19 mouse cellular contexts compared by ENCODE assay signal in genomic region chr10:30702663-30703062, GRCm38 (mm10).
A peak's percentile ranks its signal among the peaks of the same experiment; 100 is the strongest.
DNase-seq lines count a peak whose midpoint lies in the region; ATAC-seq and TF ChIP-seq lines count a peak whose summit lies in the region.
"Had no signal": no experiment of that assay in that cellular context is flagged by ENCODE, and none has a peak within 500 bp of the region (broad histone marks: within the 10 kb centered on the region; RNA-seq: fewer than 3 reads in every experiment).

No protein-coding gene starts in this region.

- TF ChIP-seq EP300 in stomach, postnatal 0 days (optimal IDR thresholded peaks at IDR 0.05): no peak

- H3K4me3 ChIP-seq in intestine, postnatal 0 days (ENCODE audit: low read depth, low read length): no peak overlapping the region
- H3K4me3 ChIP-seq in intestine, embryonic 16.5 days (ENCODE audit: low read length): no peak overlapping the region
- H3K4me3 ChIP-seq in stomach, postnatal 0 days (ENCODE audit: low read depth, low read length): no peak overlapping the region

- H3K4me1 ChIP-seq in intestine, postnatal 0 days (replicated peaks; ENCODE audit: control insufficient read depth, insufficient read depth, low read length): no peaks in the 10 kb centered on the region
- no peaks in the 10 kb centered on the region for H3K4me1 ChIP-seq in intestine, embryonic 16.5 days (ENCODE audit: control insufficient read depth, insufficient read depth, low read length)
- H3K4me1 ChIP-seq in stomach, postnatal 0 days (replicated peaks; ENCODE audit: control insufficient read depth, insufficient read depth): no peaks in the 10 kb centered on the region

- no peaks in the 10 kb centered on the region for H3K9me3 ChIP-seq in intestine, postnatal 0 days (ENCODE audit: control insufficient read depth)
- no peaks in the 10 kb centered on the region for H3K9me3 ChIP-seq in intestine, embryonic 16.5 days (ENCODE audit: control insufficient read depth, low read length)
- H3K9me3 ChIP-seq in stomach, postnatal 0 days (ENCODE audit: control insufficient read depth, low read length): no peaks in the 10 kb centered on the region
- H3K9me3 ChIP-seq: G1E had no signal

- H3K27me3 ChIP-seq in intestine, postnatal 0 days (replicated peaks; ENCODE audit: control insufficient read depth, insufficient read depth, low read length): no peaks in the 10 kb centered on the region
- H3K27me3 ChIP-seq in intestine, embryonic 16.5 days (replicated peaks; ENCODE audit: control insufficient read depth, insufficient read depth, low read length): no peaks in the 10 kb centered on the region
- no peaks in the 10 kb centered on the region for H3K27me3 ChIP-seq in stomach, postnatal 0 days (ENCODE audit: control insufficient read depth, insufficient read depth, low read length)
- H3K27me3 ChIP-seq: CH12.LX, Patski had no signal

- DNase-seq in stomach, postnatal 0 days (ENCODE audit: low spot score): no peak
- DNase-seq in layer of hippocampus, postnatal 36 days: no peak
- DNase-seq: adrenal gland, adult 2 months; adrenal gland, adult 8-10 months; adrenal gland, postnatal 10 days; adrenal gland, postnatal 14 days; adrenal gland, postnatal 25 days; adrenal gland, postnatal 36 days; B cell, adult 2 months; cerebellum, adult 11 months; cerebellum, adult 11-12 months; cerebellum, adult 18-20 months had no signal

- peak; percentile 86 for ATAC-seq in intestine, postnatal 0 days
- ATAC-seq in intestine, embryonic 16.5 days: no peak
- peak; percentile 80 for ATAC-seq in stomach, postnatal 0 days (ENCODE audit: low FRiP score, low TSS enrichment)
- ATAC-seq: activated CD4-positive, CD25-positive, alpha-beta regulatory T cell, adult 4 months; CD4-positive, CD25-positive, alpha-beta regulatory T cell, adult 4 months; Patski had no signal

- no peak overlapping the region for H3K4me2 ChIP-seq in intestine, postnatal 0 days (replicated peaks; ENCODE audit: low read depth)
- no peak overlapping the region for H3K4me2 ChIP-seq in intestine, embryonic 16.5 days (ENCODE audit: low read depth, low read length)
- no peak overlapping the region for H3K4me2 ChIP-seq in stomach, postnatal 0 days (replicated peaks; ENCODE audit: low read depth)

- H3K36me3 ChIP-seq in intestine, postnatal 0 days (ENCODE audit: control insufficient read depth, insufficient read depth): no peaks in the 10 kb centered on the region
- no peaks in the 10 kb centered on the region for H3K36me3 ChIP-seq in intestine, embryonic 16.5 days (ENCODE audit: control insufficient read depth, insufficient read depth, low read length)
- no peaks in the 10 kb centered on the region for H3K36me3 ChIP-seq in stomach, postnatal 0 days (ENCODE audit: control insufficient read depth, insufficient read depth, low read length)

- no peak overlapping the region for H3K9ac ChIP-seq in intestine, postnatal 0 days (ENCODE audit: low read depth, low read length)
- no peak overlapping the region for H3K9ac ChIP-seq in intestine, embryonic 16.5 days (ENCODE audit: low read depth, low read length)
- no peak overlapping the region for H3K9ac ChIP-seq in stomach, postnatal 0 days (ENCODE audit: low read length)

- no peak for TF ChIP-seq CTCF in intestine, postnatal 0 days (IDR thresholded peaks at IDR 0.05; ENCODE audit: low read depth)
- TF ChIP-seq CTCF in stomach, postnatal 0 days (IDR thresholded peaks at IDR 0.05; ENCODE audit: low read depth): no peak

- H3K27ac ChIP-seq in intestine, postnatal 0 days (ENCODE audit: low read depth, low read length): no peak overlapping the region
- no peak overlapping the region for H3K27ac ChIP-seq in intestine, embryonic 16.5 days (ENCODE audit: low read length)
- no peak overlapping the region for H3K27ac ChIP-seq in stomach, postnatal 0 days (replicated peaks)

- 41% methylated on average over 1 of the region's 1 CpGs for WGBS in intestine, postnatal 0 days
- 71% methylated on average over 1 of the region's 1 CpGs for WGBS in intestine, embryonic 16.5 days
- 63% methylated on average over 1 of the region's 1 CpGs for WGBS in stomach, postnatal 0 days
